Mouse (Mus musculus) adrenal gland, adult 18-20 months (tissue): ENCODE results near the gene Negr1. TPM values are rescaled to one million over a fixed set of nuclear protein-coding genes. Genes with fewer than 3 reads are reported as not detected.

Source experiments
- DNase-seq, 2 experiments: peaks; one replicate each; pipeline ENCODE4 v3.0.0; 2021 to 2022; ENCODE audit warnings: low spot score in 2 of 2
- total RNA-seq, 2 experiments: library from RNA; stranded (reverse); gene quantifications; 1 replicate in 1 of 2; 2 replicates in 1 of 2; pipeline ENCODE4 v1.2.3; 2021

The Negr1 gene
- total RNA-seq, 2 experiments from 2014 or later, result 10.2 to 15.4 TPM

DNA sequence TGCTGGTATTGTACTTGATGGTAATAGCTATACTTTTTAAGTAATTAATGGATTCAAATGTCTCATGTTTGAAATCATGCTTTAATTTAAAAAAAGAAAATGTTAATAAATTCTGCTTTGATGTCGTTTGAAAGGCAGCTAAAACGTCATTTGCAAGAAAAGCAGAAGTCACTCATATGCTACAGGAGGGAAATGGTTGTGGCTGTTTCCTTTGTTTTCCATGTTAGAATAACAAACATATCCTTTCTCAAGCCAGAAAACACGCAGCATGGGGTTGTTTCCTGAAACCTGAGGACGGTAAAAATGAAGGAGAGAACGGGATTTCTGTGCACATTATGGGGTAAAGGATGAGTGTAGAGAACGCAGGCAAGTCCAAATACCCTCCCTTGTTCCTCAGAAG, 798.2 kb downstream of the Negr1 start:
- DNase-seq, result no peak
